Mouse (Mus musculus) spleen, adult 2 months (tissue): ENCODE data around the gene Inpp5a.

ENCODE experiments used
- CTCF ChIP-seq: fragments of 200-500 bp; IDR thresholded peaks from 2 replicates; pipeline ENCODE4 v1.5.1; 2011; ENCODE audit warnings: mild to moderate bottlenecking, inconsistent platforms; ENCODE audit not compliant: insufficient read depth, insufficient read length, insufficient replicate concordance; ENCODE audit errors: extremely low read depth
- POLR2A ChIP-seq: fragments of 200-500 bp; IDR thresholded peaks from 2 replicates; pipeline ENCODE4 v1.6.1; 2011; ENCODE audit warnings: low read depth, low read length, inconsistent platforms

- no peak for TF ChIP-seq POLR2A
- TF ChIP-seq CTCF: no peak
Measured at GRCm38 (mm10) chr7:139584221-139585175, 195.6 kb downstream of the Inpp5a start.
